Mouse (Mus musculus): Measurements from ENCODE around the gene Srsf3.

- no peak for TF ChIP-seq SMC3 (IDR thresholded peaks at IDR 0.05; ENCODE audit: low read depth, low read length)
- no peak for TF ChIP-seq HCFC1 (IDR thresholded peaks at IDR 0.05; ENCODE audit: low read depth, low read length)
- TF ChIP-seq USF1 (IDR thresholded peaks at IDR 0.05; ENCODE audit: low read depth, low read length) = no peak
- TF ChIP-seq E2F4 (IDR thresholded peaks at IDR 0.05; ENCODE audit: insufficient replicate concordance, low read depth, low read length) = no peak
- TF ChIP-seq EP300 (IDR thresholded peaks at IDR 0.05; ENCODE audit: low read length) = no peak
- TF ChIP-seq CTCF (conservative IDR thresholded peaks at IDR 0.05 in 1 of 2, IDR thresholded peaks at IDR 0.05 in 1 of 2; ENCODE audit: low read depth in 2 of 2, low read length in 2 of 2) = no peak
- no peak for TF ChIP-seq POLR2A (IDR thresholded peaks at IDR 0.05; ENCODE audit: low read depth, low read length)
- no peak for TF ChIP-seq ZNF384 (IDR thresholded peaks at IDR 0.05; ENCODE audit: low read depth, low read length)
- TF ChIP-seq MAX (IDR thresholded peaks at IDR 0.05; ENCODE audit: low read length) = no peak
- TF ChIP-seq CHD2 (IDR thresholded peaks at IDR 0.05; ENCODE audit: low read length) = no peak
- TF ChIP-seq MAFK (IDR thresholded peaks at IDR 0.05; ENCODE audit: insufficient replicate concordance, low read length) = no peak
- no peak for TF ChIP-seq RAD21 (IDR thresholded peaks at IDR 0.05; ENCODE audit: low read depth, low read length)
These were observed 23.2 kb upstream of the Srsf3 start for GRCm38 (mm10) chr17:29009181-29009580.
